Mouse (Mus musculus) kidney, embryonic 16.5 days (tissue): ENCODE data around the gene Smbd1. TPM values are rescaled to one million over a fixed set of nuclear protein-coding genes. Genes with fewer than 3 reads are reported as not detected.

Experiments
- ATAC-seq: fragments of 200-750 bp; cut with Nextera tagmentation; 2 replicates; pipeline ENCODE4 v1.8.0; 2017; ENCODE audit warnings: moderate TSS enrichment; ENCODE audit not compliant: low FRiP score, low TSS enrichment
- H3K27ac ChIP-seq: fragments of 300-500 bp; sonication (generic); 2 replicates; pipeline ENCODE4 v1.5.1; 2014; ENCODE audit warnings: low read length
- H3K27me3 ChIP-seq: fragments of 300-500 bp; sonication (generic); 2 replicates; pipeline ENCODE4 v1.6.1; 2014; ENCODE audit warnings: low read length, control low read depth, mixed read lengths; ENCODE audit not compliant: insufficient read depth
- H3K36me3 ChIP-seq: fragments of 300-500 bp; sonication (generic); 2 replicates; pipeline ENCODE4 v1.6.1; 2014; ENCODE audit warnings: low read length, control low read depth, mixed read lengths; ENCODE audit not compliant: insufficient read depth
- H3K4me1 ChIP-seq: fragments of 300-500 bp; sonication (generic); 2 replicates; pipeline ENCODE4 v1.6.1; 2014; ENCODE audit warnings: low read length, control low read depth, mixed read lengths; ENCODE audit not compliant: insufficient read depth
- H3K4me2 ChIP-seq: fragments of 300-500 bp; sonication (generic); replicated peaks from 2 replicates; pipeline ENCODE4 v1.6.1; 2014; ENCODE audit warnings: low read depth, low read length
- H3K4me3 ChIP-seq: fragments of 300-500 bp; sonication (generic); 2 replicates; pipeline ENCODE4 v1.5.1; 2014; ENCODE audit warnings: mild to moderate bottlenecking, low read length
- H3K9ac ChIP-seq: fragments of 300-500 bp; sonication (generic); replicated peaks from 2 replicates; pipeline ENCODE4 v1.6.1; 2014; ENCODE audit warnings: low read length
- H3K9me3 ChIP-seq: fragments of 300-500 bp; sonication (generic); 2 replicates; pipeline ENCODE4 v1.6.1; 2016; ENCODE audit warnings: low read length, control low read depth
- WGBS: fragments of 180-500 bp; shearing (Covaris S2); extraction: QIAGEN DNeasy Blood & Tissue Kit; methylation state at CpG from one replicate; pipeline ENCODE4 v1.1.7; 2014; 5-methylcytosine and 5-hydroxymethylcytosine counted together
- polyA plus RNA-seq: library from polyadenylated mRNA; unstranded; fragments of >200 nt; fragmentation: Nextera tagmentation; extraction: Ambion mirVana; gene quantifications from 2 replicates; pipeline ENCODE4 v1.2.1, GENCODE M21; 2015

Gene Smbd1
- polyA plus RNA-seq, 1 experiment from 2014 or later = not detected

GRCm38 (mm10) chr16:32829104-32829503 lies 18.8 kb upstream of the Smbd1 start:
- 67% methylated on average over 11 of the region's 11 CpGs for WGBS
- no peaks in the 10 kb centered on the region for H3K9me3 ChIP-seq
- H3K36me3 ChIP-seq = peaks cover 28% of the 10 kb centered on the region

GRCm38 (mm10) chr16:32826521-32826920 lies 16.2 kb upstream of the Smbd1 start:
- Histone ChIP-seq H3K4me2 (no peak overlapping the region), H3K27ac (no peak overlapping the region), H3K9ac (no peak overlapping the region), H3K27me3 (no peaks in the 10 kb centered on the region), H3K9me3 (no peaks in the 10 kb centered on the region), H3K4me3 (no peak overlapping the region), H3K36me3 (peaks cover 28% of the 10 kb centered on the region), H3K4me1 (no peaks in the 10 kb centered on the region)
- 93% methylated on average over 11 of the region's 11 CpGs for WGBS
- no peak for ATAC-seq

More at GRCm38 (mm10) chr16:32829104-32829503, 18.8 kb upstream of the Smbd1 start:
- Histone ChIP-seq H3K27ac (no peak overlapping the region), H3K4me1 (no peaks in the 10 kb centered on the region), H3K27me3 (no peaks in the 10 kb centered on the region), H3K9ac (no peak overlapping the region), H3K4me3 (no peak overlapping the region), H3K4me2 (no peak overlapping the region)
- ATAC-seq = no peak

GRCm38 (mm10) chr16:32825380-32825779 lies 15.1 kb upstream of the Smbd1 start:
- no peaks in the 10 kb centered on the region for H3K4me1 ChIP-seq
- no peak overlapping the region for H3K4me3 ChIP-seq
- no peak overlapping the region for H3K27ac ChIP-seq
- H3K9ac ChIP-seq = no peak overlapping the region
- no peaks in the 10 kb centered on the region for H3K9me3 ChIP-seq
- no peak overlapping the region for H3K4me2 ChIP-seq
- 43% methylated on average over 12 of the region's 12 CpGs for WGBS
- no peak for ATAC-seq
- H3K27me3 ChIP-seq = no peaks in the 10 kb centered on the region
- peaks cover 28% of the 10 kb centered on the region for H3K36me3 ChIP-seq

GRCm38 (mm10) chr16:32824061-32824460 lies 13.8 kb upstream of the Smbd1 start:
- Histone ChIP-seq H3K9me3 (no peaks in the 10 kb centered on the region), H3K4me3 (no peak overlapping the region), H3K4me2 (no peak overlapping the region), H3K27me3 (no peaks in the 10 kb centered on the region), H3K36me3 (peaks cover 28% of the 10 kb centered on the region), H3K27ac (no peak overlapping the region), H3K4me1 (no peaks in the 10 kb centered on the region), H3K9ac (no peak overlapping the region)
- no peak for ATAC-seq
- 74% methylated on average over 13 of the region's 13 CpGs for WGBS

GRCm38 (mm10) chr16:32823487-32823886 lies 13.2 kb upstream of the Smbd1 start:
- Histone ChIP-seq H3K9ac (no peak overlapping the region), H3K27me3 (no peaks in the 10 kb centered on the region), H3K4me1 (no peaks in the 10 kb centered on the region), H3K36me3 (peaks cover 23% of the 10 kb centered on the region), H3K27ac (no peak overlapping the region), H3K4me2 (no peak overlapping the region), H3K9me3 (no peaks in the 10 kb centered on the region), H3K4me3 (no peak overlapping the region)
- WGBS = 78% methylated on average over 8 of the region's 8 CpGs
- ATAC-seq = no peak

- Histone ChIP-seq H3K27ac (no peak overlapping the region), H3K9ac (no peak overlapping the region), H3K36me3 (peaks cover 22% of the 10 kb centered on the region), H3K4me2 (no peak overlapping the region), H3K27me3 (no peaks in the 10 kb centered on the region), H3K4me1 (no peaks in the 10 kb centered on the region), H3K9me3 (no peaks in the 10 kb centered on the region), H3K4me3 (no peak overlapping the region)
- WGBS = 85% methylated on average over 5 of the region's 5 CpGs
- no peak for ATAC-seq
Measured at GRCm38 (mm10) chr16:32822881-32823280, 12.6 kb upstream of the Smbd1 start.

GRCm38 (mm10) chr16:32822450-32822827 lies 12.2 kb upstream of the Smbd1 start:
- no peak overlapping the region for H3K9ac ChIP-seq
- no peaks in the 10 kb centered on the region for H3K9me3 ChIP-seq
- H3K27ac ChIP-seq = no peak overlapping the region
- peaks cover 22% of the 10 kb centered on the region for H3K36me3 ChIP-seq
- no peaks in the 10 kb centered on the region for H3K4me1 ChIP-seq
- H3K4me2 ChIP-seq = no peak overlapping the region
- H3K27me3 ChIP-seq = no peaks in the 10 kb centered on the region
- WGBS = 73% methylated on average over 6 of the region's 6 CpGs
- no peak for ATAC-seq
- no peak overlapping the region for H3K4me3 ChIP-seq

GRCm38 (mm10) chr16:32821772-32822449 lies 11.6 kb upstream of the Smbd1 start:
- Histone ChIP-seq H3K27me3 (no peaks in the 10 kb centered on the region), H3K4me1 (no peaks in the 10 kb centered on the region), H3K36me3 (peaks cover 22% of the 10 kb centered on the region), H3K4me2 (no peak overlapping the region), H3K9ac (no peak overlapping the region), H3K27ac (no peak overlapping the region), H3K9me3 (no peaks in the 10 kb centered on the region), H3K4me3 (no peak overlapping the region)
- 55% methylated on average over 10 of the region's 10 CpGs for WGBS
- ATAC-seq = no peak

- Histone ChIP-seq H3K9me3 (no peaks in the 10 kb centered on the region), H3K4me1 (peaks cover 17% of the 10 kb centered on the region), H3K9ac (no peak overlapping the region), H3K27me3 (no peaks in the 10 kb centered on the region), H3K4me3 (no peak overlapping the region), H3K4me2 (no peak overlapping the region), H3K36me3 (no peaks in the 10 kb centered on the region), H3K27ac (no peak overlapping the region)
- no peak for ATAC-seq
- 84% methylated on average over 5 of the region's 5 CpGs for WGBS
Measured at GRCm38 (mm10) chr16:32818441-32818840, 8.2 kb upstream of the Smbd1 start.

- WGBS = 91% methylated on average over 4 of the region's 4 CpGs
- Histone ChIP-seq H3K4me1 (peaks cover 17% of the 10 kb centered on the region), H3K27me3 (no peaks in the 10 kb centered on the region), H3K9me3 (no peaks in the 10 kb centered on the region), H3K36me3 (no peaks in the 10 kb centered on the region), H3K4me2 (no peak overlapping the region), H3K9ac (no peak overlapping the region), H3K4me3 (no peak overlapping the region), H3K27ac (no peak overlapping the region)
- ATAC-seq = no peak
Measured at GRCm38 (mm10) chr16:32818036-32818435, 7.8 kb upstream of the Smbd1 start.
